Mouse (Mus musculus) cerebellum, adult 8-10 months (tissue): ENCODE measurements around the gene Polr2m.
"Not testable (repeated sequence)": the region's sequence is repeated elsewhere in the genome, so short reads cannot be mapped to it uniquely, and the experiment has no call there.

ENCODE experiments used
- DNase-seq: peaks from one replicate; pipeline ENCODE4 v3.0.0; 2022

The Polr2m gene

GRCm38 (mm10) chr9:71485475-71486094, at the start of gene Polr2m:
Gene Polr2m, minus strand, starts transcription at chr9:71485935.
- peak; percentile 90 for DNase-seq

- no peak for DNase-seq
These were observed 49.3 kb upstream of the Polr2m start for GRCm38 (mm10) chr9:71535036-71535435.

- DNase-seq, result no peak
These were observed 44.2 kb upstream of the Polr2m start for GRCm38 (mm10) chr9:71529960-71530359.

- DNase-seq, result no peak
These were observed 41.7 kb upstream of the Polr2m start for GRCm38 (mm10) chr9:71527438-71527837.

- DNase-seq, result no peak
These were observed 38.2 kb upstream of the Polr2m start for GRCm38 (mm10) chr9:71523901-71524300.

GRCm38 (mm10) chr9:71519836-71520235, 34.1 kb upstream of the Polr2m start:
- DNase-seq, result no peak

- DNase-seq, result no peak
These were observed 31.8 kb upstream of the Polr2m start for GRCm38 (mm10) chr9:71517487-71517886.

GRCm38 (mm10) chr9:71515862-71516261, 30.1 kb upstream of the Polr2m start:
- DNase-seq, result no peak

- no peak for DNase-seq
These were observed 27.8 kb upstream of the Polr2m start for GRCm38 (mm10) chr9:71513566-71513965.

GRCm38 (mm10) chr9:71512899-71513298, 27.2 kb upstream of the Polr2m start:
- no peak for DNase-seq

GRCm38 (mm10) chr9:71498391-71499182, 12.9 kb upstream of the Polr2m start:
- DNase-seq, result no peak

- DNase-seq, result no peak
These were observed 10.9 kb upstream of the Polr2m start for GRCm38 (mm10) chr9:71496637-71497036.

GRCm38 (mm10) chr9:71493771-71494170, 8.0 kb upstream of the Polr2m start:
- DNase-seq, result no peak

- no peak for DNase-seq
These were observed 6.7 kb upstream of the Polr2m start for GRCm38 (mm10) chr9:71492296-71493025.

- no peak for DNase-seq
These were observed 4.3 kb upstream of the Polr2m start for GRCm38 (mm10) chr9:71490076-71490475.

- DNase-seq, result peak; percentile 3
These were observed 392 bp upstream of the Polr2m start for GRCm38 (mm10) chr9:71486127-71486526.

GRCm38 (mm10) chr9:71484871-71485474, 762 bp downstream of the Polr2m start:
- DNase-seq, result no peak

GRCm38 (mm10) chr9:71483872-71484271, 1.9 kb downstream of the Polr2m start:
- DNase-seq, result not testable (repeated sequence)

- no peak for DNase-seq
These were observed 5.4 kb downstream of the Polr2m start for GRCm38 (mm10) chr9:71480305-71480704.

GRCm38 (mm10) chr9:71479413-71479812, 6.3 kb downstream of the Polr2m start:
- DNase-seq, result no peak

GRCm38 (mm10) chr9:71478596-71478995, 7.1 kb downstream of the Polr2m start:
- no peak for DNase-seq

GRCm38 (mm10) chr9:71476601-71477000, 9.1 kb downstream of the Polr2m start:
- DNase-seq, result no peak

- no peak for DNase-seq
These were observed 10.2 kb downstream of the Polr2m start for GRCm38 (mm10) chr9:71475536-71475935.
